Mouse (Mus musculus): ENCODE measurements at regions not wholly inside any gene's neighbourhood (a gene's known extent, or its start where the extent isn't known, plus 50 kb on each side); places are given as distances from the start of the nearest gene placed in this dataset.

DNA sequence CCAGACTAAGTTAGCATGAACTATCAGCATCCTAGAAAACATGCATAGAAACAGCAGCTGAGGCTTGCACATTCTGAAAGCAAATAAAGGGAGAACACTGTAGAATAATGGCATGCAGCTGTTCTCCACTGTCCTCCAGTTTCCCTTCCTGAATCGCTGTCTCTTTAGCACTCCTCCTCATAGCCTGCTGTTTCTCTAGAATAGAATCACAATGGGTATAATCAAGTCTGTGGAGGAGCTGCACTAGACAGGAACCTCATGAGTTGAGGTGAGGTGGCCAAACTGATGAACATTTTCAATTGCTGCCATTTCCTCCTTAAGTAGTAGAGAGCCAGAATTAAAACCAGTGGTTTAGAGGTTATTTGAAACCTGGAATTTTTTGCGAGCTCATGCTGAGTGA is 755.3 kb downstream of the Plod2 start:
- TF ChIP-seq CTCF (IDR thresholded peaks at IDR 0.05; ENCODE audit: low read depth) (no peak), EP300 (optimal IDR thresholded peaks at IDR 0.05) (no peak)
